Mouse (Mus musculus): ENCODE data around the gene Ppfia3.

DNA sequence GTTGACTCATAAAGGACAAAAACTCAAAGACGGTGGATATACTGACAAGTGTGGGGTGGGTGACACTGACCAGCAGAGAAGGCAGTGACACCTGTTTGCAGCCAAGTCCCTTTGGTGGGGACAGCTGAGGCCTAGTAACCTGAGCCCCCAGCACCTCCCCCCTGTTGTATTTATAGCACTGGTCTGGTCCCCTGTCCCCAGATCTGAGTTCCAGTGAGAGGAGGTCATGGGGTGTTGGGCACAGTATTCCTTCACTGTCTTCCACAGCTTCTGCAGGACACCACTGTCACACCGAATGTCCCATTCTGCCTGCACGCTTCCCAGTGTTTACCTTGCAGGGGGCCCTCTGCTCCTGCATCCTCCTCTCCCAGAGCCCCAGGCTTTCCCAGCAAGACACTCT is 32.2 kb downstream of the Ppfia3 start:
- TF ChIP-seq CTCF (IDR thresholded peaks at IDR 0.05; ENCODE audit: extremely low read depth, insufficient read depth, insufficient read length, insufficient replicate concordance) (no peak), POLR2A (IDR thresholded peaks at IDR 0.05; ENCODE audit: low read depth, low read length) (no peak)

Data from spleen, adult 2 months (tissue).